Mouse (Mus musculus): ENCODE data around the gene Pigf.
"Not testable (repeated sequence)": the region's sequence is repeated elsewhere in the genome, so short reads cannot be mapped to it uniquely, and the experiment has no call there.

Pigf gene

DNA sequence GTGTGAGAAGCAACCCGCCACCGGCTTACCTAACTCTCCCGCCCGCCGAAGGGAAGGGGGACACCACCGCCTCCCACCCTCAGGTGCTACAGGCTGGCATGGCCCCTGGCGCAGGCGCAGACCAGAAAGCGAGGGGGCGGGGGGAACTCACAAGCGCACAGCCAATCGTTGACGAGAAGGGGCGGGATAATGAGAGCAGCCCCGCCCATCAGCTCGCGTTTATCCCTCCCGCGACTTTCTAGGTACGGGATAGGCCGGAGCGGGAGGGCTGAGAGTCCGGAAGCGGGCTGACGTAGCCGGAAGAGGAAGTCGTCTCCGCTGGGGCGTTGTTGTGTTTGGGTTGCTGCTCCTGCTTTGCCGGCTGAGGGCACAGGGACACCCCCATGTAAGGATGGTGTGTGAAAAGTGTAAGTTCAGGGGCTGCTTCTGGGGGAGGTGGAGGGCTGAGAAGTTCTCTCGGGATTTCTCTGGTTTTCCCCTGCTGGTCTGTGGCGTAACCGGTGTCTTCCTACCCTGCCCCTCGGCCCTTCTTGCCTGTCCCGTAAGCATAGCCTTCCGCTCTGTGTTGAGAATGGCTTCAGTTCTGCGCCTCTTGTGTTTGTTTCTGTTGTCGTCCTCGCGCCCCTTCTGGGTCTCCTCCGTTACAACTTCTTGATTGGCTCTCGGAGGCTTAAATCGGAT lies at the start of gene Pigf, which contains the start of gene Cript:
Pigf (minus strand) TSS at position 138 of the 681 bp plus-strand sequence.
Cript (plus strand) TSS at position 282 of the 681 bp plus-strand sequence.
- DNase-seq (ENCODE audit: extremely low read depth, insufficient read length, low spot score) = peak; percentile 95

DNA sequence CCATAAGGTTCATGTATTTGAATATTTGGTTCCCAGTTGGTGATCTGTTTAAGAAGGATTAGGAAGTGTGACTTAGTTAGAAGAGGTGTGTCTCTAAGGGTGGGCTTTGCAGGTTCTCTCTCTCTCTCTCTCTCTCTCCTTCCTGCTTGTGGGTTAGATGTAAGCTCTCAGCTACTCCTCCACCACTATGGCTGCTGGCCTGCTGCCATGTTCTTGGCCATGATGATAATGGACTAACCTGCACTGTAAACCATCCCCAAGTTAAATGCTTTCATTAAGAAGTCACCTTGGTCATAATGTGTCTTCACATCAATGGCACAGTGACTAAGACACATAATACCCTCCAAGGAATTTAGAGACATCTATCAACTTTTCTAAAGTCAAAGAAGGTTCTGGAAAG lies 48.3 kb upstream of the Pigf start:
- DNase-seq (ENCODE audit: extremely low read depth, insufficient read length, low spot score) = no peak

DNA sequence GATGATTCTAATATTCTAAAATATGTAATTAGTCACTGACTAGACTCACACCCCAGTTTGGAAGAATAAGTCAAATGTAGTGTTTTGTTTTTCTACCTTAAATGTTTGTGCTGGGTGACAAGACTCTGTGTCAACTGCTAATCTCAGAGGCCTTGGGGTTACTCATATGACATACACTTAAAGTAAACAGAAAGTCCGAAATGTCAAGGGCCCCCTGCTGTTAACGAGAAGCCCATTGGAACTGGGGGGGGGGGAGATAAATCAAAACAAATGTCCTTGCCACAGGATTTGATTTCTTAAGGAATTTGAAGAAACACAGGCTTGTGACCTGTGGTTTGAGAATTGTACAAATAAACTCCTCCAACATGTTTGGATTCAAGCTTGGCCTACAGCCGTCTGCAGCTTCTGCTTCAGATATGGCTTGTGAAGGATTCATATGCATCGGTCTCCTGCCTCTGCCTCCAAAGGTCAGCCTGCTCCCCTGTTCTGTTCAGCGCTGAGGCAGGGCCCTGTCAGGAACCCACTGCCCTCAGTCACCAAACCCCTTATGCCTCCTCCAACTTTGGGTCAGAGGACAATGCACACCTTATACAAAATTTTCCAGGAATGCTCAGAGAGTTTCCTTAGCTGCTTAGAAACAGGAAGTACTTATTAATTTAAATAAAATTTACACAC lies 47.7 kb upstream of the Pigf start:
- DNase-seq (ENCODE audit: extremely low read depth, insufficient read length, low spot score) = no peak

DNA sequence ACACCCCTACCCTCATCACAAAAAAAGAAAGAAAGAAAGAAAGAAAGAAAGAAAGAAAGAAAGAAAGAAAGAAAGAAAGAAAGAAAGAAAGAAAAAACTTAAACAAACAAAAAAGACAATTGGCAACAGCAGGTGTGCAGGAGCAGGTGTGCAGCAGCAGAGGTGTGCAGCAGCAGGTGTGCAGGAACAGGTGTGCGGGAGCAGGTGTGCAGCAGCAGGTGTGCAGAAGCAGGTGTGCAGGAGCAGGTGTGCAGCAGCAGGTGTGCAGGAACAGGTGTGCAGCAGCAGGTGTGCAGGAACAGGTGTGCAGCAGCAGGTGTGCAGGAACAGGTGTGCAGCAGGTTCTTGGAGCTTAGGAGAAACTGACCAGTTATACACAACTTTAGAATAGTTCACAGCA lies 47.0 kb upstream of the Pigf start:
- not testable (repeated sequence) for DNase-seq (ENCODE audit: extremely low read depth, insufficient read length, low spot score)

DNA sequence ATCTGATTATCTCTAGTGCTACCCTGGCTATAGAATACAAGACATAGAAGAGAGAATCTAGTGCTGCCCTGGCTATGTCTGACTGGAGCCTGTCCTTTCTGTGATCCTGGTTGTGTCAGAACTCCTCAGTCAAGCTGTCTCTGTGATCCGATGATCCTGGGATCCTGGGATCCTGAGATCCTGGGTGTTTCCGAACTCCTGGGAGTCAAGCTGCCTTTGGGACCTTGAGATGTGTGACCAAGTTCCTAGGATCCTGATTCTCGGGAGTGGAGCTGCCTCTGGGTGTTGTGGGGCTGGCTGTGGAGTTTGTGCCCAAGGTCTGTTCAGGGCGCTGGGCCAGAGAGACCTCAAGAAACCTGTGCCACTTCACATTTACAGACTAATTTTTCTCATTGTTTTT lies 43.8 kb upstream of the Pigf start:
- DNase-seq (ENCODE audit: extremely low read depth, insufficient read length, low spot score) = no peak

DNA sequence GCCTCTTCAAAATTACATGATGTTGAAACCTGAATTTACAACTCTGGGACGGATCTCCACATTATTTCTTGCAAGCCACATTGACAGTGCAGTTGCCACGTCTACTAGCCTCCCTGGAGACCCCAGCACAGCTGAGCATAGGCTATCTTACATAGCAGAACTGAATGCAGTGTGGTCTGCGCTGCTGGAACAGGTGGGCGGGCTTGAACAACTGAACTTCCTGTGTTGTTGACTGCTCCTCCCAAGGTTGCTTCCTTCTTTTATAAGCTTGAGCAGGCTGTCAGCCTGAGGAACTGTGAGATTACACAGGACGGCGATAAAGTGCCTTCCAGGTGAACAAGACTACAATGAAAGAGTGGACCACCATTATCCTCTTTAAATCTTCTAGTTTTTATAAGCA lies 38.8 kb upstream of the Pigf start:
- DNase-seq (ENCODE audit: extremely low read depth, insufficient read length, low spot score) = no peak

DNA sequence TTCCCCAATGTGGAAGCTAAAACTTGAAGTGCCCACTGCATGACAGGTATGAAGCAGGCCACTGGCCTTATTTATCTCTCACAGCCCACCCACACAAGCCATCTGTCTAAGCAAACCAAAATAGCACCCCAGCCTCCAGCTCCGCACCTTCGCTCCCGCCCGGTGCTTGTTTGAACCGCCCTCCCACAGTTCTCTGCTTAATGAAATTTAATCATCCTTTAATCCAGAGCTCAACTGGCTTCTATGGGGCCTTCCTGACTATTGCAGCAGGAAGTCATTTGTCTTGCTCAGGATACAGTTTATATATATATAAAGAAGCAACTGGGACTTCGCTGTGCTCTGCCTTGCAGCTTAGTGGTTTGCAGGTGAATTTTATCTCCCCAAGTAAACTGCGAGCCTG lies 38.3 kb upstream of the Pigf start:
- DNase-seq (ENCODE audit: extremely low read depth, insufficient read length, low spot score) = no peak

DNA sequence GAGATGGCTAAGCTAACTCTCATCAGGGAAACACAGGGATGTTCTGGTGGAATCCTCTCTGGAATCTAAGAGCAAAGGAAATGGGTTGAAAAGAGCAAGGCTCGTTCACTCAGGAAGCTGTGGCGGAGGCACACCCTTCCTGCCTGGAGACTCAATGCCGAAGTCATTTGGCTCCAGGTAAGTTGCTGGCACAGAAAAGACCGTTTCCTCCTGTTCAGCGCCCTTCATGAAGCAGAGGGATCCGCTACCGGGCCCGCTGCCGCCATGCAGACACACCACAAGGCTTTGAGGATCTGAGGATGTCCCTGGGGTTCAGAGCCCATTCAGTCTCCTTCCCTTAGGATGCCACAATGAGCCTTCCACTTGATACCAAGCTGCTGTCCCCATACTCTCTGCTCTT lies 37.4 kb upstream of the Pigf start:
- DNase-seq (ENCODE audit: extremely low read depth, insufficient read length, low spot score) = no peak

DNA sequence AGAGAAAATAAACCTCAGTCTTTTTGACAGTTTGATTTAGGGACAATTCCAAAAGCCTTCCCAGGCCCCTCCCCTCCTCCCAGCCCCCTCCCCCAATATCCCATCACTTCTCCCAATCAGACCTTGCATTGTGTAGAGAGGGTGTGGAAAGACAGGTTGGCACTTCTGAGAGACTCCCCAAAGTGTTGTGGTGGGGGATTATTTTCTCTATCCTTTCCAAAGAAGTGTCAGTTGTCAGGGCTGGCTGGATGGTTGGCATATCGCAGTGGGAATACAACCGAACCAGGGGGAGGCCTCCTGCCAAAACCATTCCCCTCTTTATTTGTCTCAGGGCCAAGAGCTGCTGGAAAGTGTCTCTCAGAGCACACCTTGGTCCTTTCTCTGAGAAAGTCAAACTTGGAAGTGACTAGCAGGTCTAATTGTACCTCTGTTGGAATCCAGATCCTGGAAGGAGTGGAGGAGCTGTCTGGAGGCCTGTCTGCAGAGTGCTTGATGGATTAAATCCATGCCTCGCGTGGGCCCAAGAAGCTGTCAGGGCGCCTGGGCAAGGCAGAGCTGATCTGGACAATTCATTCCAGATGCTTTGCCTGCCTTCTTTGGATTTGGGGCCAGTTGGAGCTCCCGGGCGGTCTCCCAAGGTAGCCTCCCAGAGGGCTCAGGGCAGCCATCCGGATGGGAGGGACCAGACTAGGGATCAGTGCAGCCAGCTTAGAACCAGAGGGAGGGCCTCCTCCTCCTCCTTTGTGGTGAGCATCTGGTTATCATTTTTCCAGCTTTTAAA lies 32.5 kb upstream of the Pigf start:
- no peak for DNase-seq (ENCODE audit: extremely low read depth, insufficient read length, low spot score)

DNA sequence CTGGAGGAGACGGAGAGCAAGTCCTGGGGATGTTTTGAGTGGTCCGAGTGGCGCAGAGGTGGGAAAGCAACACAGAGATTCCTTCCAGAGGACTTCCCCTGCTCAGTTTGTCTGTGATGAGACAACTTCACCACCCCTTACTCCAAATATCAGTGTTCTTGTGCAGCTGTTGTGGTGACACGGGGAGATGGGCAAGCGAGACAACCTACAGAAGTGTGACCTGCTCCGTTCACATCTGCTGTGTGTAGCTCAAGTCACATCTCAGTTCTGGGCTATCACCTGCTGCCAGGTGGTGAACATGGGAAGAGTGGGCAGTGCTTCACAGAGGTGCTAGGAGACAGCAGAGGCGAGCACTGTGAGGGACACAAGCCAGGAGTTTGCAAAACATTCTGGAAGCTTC lies 31.6 kb upstream of the Pigf start:
- DNase-seq (ENCODE audit: extremely low read depth, insufficient read length, low spot score) = no peak

DNA sequence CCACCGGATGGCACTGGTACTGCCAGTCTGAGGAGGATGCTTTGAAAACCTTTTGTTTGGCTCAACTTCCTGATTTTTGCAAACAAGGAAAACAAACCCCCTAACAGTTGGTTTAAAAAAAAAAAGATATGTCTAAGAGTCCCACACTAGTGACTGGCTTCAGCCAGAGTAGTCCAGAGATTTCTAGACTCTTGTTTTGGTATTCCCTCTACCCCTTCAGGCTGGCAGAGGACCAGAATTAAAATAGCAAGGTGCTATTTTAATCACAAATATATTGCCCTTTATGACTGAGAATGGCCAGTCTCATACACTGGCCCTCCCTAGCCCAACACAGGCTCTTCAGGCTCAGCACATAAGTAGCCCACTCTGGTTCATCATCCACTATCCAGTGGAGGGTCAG lies 30.5 kb upstream of the Pigf start:
- no peak for DNase-seq (ENCODE audit: extremely low read depth, insufficient read length, low spot score)

DNA sequence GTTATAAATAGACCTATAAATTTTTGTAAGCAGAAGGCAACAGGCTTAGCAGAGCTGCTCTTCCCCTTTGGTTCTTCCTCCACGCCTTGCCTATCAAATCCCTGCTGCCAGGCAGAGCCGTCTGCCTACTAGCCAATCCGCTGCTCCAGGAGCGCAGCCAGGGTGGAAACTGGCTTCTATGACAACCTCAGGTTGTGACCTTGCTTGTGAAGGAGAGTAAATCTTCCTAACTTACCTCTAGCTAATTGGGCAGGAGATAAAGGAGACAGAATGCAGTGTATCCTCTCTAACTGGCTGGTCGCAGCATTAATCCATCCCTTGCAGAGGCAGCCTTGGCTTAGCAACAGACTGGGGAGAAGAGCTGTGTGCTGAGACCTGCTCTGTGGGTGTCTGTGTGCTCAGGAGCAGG lies 29.8 kb upstream of the Pigf start:
- DNase-seq (ENCODE audit: extremely low read depth, insufficient read length, low spot score) = no peak

DNA sequence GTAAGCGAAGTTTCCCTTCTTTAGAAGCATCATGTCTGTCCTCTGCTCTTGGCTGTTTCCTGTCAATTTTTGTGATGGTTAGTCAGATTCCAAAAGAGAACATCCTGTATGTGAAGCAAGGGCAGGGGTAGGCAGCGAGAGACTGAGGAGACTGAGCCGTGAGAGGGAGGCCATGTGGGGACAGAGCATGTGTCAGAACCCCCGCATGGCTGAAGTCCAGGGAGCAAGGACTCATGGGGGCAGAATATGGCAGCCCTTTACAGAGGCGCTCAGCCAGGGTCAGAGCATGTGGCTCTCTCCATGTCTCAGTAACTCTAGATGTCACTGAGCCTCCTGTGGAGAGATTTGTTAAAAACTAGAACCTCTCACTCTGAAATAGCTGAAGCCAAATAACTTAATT lies 28.7 kb upstream of the Pigf start:
- DNase-seq (ENCODE audit: extremely low read depth, insufficient read length, low spot score) = no peak

DNA sequence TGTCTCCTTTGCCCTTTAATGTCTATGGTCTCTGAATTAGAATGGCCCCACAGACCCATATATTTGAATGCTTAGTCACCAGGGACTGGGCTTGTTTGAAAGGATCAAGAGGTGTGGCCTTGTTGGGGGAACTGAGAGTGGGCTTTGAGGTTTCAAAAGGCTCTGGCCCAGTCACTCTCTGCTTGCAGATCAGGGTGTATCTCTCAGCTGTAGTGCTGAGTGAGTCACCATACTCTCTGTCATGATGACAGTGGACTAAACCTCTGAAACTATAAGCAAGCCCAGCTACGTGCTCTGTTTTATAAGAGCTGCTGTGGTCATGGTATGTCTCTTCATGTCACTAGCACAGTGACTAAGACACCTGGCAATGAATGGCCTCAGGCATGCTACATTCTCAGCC lies 27.2 kb upstream of the Pigf start:
- DNase-seq (ENCODE audit: extremely low read depth, insufficient read length, low spot score) = no peak

DNA sequence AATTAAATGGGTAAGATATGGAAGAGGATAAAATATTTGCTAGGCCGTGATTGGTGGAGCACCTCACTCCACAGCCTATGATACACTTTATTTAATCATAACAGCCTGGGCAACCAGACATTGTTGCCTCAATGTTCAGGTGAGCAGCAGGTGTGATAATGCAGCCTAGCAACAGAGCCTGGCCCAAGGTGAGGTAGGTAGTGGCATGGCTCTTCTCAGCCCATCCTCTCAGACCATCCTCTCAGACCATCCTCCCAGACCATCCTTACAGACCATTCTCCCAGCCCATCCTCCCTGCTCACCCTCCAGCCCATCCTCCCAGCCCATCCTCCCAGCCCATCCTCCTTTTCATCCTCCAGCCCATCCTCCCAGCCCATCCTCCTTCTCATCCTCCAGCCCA lies 26.4 kb upstream of the Pigf start:
- DNase-seq (ENCODE audit: extremely low read depth, insufficient read length, low spot score) = no peak

DNA sequence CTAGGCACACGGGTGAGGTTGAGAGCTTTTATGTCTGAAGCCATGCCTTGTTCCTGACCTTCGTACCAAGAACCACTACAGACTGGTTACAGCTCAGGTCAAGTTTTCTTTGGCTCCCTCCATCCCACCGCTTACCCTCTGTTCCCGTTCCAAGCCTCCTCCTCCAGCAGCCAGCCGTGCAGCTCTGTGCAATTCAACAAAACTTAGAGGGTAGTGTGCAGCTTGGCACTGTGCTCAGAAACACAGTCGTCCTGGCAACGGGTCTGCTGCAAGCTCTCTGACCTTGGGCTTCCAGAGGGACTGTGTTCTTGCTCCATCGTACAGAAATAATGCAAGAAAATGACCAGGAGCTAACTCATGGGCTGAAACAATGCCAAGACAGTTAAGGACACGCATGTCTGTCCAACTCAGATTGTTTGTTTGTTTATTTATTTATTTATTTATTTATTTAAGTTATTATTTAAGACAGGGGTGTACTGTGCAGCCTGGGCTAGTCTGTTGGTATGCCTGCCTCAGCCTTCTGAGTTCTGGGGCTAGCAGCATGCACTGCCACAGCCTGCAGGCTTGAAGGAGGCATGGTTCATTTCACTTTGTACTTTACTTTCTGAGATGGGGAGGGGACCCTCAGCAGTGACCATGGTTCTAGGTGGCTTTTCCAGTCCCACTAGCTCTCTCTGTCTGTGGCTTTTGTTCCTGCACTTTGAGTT lies 25.4 kb upstream of the Pigf start:
- no peak for DNase-seq (ENCODE audit: extremely low read depth, insufficient read length, low spot score)

DNA sequence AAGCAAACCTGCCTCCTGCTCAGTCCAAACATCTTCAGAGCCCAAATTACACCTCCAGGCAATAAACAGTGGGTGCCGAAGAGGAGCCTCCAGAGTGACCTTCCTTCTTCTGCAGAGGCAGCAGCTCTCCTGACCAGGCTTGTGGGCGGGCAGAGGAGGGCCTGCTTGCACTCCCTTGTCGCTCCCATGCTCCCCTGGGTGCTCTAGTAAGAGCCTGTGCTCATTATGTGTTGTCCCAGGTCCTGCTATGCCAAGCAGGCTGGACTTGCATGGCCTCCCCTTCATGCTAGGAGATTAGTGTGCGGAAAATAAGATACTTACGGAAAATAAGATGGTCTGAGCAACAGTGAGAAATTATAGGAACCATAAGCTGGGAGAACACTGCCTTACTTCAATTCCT lies 24.5 kb upstream of the Pigf start:
- no peak for DNase-seq (ENCODE audit: extremely low read depth, insufficient read length, low spot score)

DNA sequence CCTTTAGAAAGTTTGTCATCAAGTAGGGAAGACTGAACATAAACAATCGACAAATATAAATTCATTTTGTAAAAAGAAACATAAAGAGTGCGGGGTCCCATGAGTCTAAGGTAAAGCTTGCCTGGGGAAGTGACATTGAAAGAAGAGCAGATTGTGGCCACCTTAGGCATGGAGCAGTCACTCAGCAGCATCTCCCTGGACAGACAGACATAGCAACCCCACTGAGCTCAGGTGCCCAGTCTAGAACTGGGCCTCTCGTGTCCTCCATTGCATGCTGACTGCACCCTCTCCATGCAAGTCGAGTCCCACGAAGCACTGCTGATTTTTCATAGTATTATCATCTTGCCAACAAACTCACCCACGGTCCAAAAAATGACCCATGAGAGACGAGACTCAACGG lies 19.6 kb upstream of the Pigf start:
- no peak for DNase-seq (ENCODE audit: extremely low read depth, insufficient read length, low spot score)

DNA sequence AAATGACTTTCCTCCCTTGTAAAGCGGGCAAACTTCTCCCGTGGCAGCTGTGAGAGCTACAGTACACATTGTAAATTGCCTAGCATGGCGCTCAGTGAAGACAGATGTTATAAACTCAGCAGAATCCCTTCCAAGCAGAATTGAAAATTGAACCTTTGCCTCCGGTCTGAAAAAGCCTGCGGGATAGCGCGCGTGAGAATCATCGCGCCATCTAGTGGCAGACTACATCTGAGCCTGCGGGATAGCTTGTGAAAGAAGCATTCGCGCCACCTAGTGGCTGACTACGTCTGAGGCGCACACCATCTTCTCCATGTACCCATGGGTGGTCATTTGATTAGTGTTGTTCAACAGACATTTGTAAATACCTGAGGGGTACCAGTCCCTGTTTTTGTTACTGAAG lies 19.2 kb upstream of the Pigf start:
- peak; percentile 52 for DNase-seq (ENCODE audit: extremely low read depth, insufficient read length, low spot score)

DNA sequence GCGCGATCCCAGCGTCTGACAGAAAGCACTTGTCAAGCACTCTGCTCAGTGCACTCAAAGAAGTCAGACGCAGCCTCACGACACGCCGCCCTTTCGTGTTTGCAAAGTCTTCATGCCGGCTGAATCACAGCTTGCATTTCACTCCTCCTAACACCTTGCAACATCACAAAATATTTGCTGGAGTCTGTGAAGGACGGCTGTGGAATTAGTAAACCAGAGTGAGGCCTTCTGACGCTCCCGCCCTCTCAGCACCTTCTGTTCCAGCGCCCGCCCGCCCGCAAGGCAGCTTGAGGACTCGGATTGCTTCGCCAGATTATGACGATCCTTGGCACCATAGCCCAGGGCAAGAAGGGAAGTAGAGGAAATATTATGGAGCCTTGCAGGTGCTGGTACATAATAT lies 16.5 kb upstream of the Pigf start:
- DNase-seq (ENCODE audit: extremely low read depth, insufficient read length, low spot score) = no peak

DNA sequence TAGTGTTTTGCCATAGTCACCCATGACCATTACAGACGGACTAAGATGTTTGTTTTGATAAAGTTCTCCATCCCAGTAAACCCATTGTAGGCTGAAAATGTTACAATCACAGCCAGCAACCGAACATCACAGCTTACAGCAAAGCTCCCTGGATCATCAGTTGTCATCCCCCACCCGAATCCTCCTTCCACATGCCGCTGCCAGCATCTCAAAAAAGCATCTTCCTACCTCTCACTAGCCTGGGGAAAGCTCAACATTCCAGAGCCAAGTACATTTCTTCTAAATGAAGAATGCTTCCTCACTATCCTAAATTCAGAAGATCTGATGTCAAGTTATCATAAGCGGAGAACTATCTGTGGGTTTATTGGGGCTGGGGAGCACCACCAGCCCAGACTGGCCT lies 13.3 kb upstream of the Pigf start:
- no peak for DNase-seq (ENCODE audit: extremely low read depth, insufficient read length, low spot score)
